Mouse (Mus musculus) right cerebral cortex, postnatal 25 days (tissue): ENCODE measurements around the gene Gap43.
"Not testable (repeated sequence)": the region's sequence is repeated elsewhere in the genome, so short reads cannot be mapped to it uniquely, and the experiment has no call there.

ENCODE experiments used
- DNase-seq: peaks from one replicate; pipeline ENCODE4 v3.0.0; 2022

Gene Gap43

GRCm38 (mm10) chr16:42340021-42340768, at the start of gene Gap43:
Gap43 (minus strand) TSS chr16:42340651.
- DNase-seq: peak; percentile 27

- DNase-seq: no peak
These were observed 40.9 kb upstream of the Gap43 start for GRCm38 (mm10) chr16:42381328-42381838.

GRCm38 (mm10) chr16:42380641-42381040, 40.2 kb upstream of the Gap43 start:
- no peak for DNase-seq

DNA sequence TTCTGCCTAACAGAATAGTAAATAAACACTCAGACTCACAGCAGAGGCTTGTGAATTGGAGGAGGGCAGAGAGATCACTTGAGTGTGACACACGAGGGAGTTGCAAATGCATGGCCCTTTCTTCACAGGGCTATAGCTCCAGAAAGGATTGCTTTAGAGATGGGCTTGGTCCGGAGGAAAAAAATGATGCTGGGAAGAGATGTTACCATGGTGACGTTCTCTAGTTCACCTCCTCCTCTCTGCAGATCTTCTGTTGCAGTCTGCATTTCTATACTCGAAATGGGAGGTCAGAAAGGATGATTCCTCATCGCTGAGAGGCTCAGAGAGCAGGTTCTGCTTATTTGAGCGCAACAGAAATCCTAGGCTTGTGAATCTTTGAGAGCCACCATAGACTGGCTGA, 29.7 kb upstream of the Gap43 start:
- DNase-seq: peak; percentile 28

DNA sequence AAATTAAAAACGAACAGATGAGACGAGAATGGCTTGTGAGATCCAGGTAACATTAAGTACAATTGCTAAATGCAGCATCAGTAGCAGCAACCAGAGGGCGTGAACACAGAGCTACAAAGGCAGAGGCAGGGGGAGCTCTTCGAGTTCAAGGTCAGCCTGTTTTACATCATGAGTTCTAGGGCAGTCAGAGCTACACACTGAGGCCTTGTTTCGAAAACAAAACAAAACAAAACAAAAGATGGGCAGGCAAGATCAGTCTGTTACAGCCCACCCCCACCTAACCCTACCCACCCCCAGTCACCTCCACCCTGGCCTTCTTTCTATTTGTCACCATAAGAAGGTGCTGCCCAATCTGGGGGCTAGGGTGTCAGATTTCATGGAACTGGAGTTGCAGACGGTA, 28.9 kb upstream of the Gap43 start:
- DNase-seq: no peak

- DNase-seq: no peak
These were observed 19.6 kb upstream of the Gap43 start for GRCm38 (mm10) chr16:42360061-42360460.

DNA sequence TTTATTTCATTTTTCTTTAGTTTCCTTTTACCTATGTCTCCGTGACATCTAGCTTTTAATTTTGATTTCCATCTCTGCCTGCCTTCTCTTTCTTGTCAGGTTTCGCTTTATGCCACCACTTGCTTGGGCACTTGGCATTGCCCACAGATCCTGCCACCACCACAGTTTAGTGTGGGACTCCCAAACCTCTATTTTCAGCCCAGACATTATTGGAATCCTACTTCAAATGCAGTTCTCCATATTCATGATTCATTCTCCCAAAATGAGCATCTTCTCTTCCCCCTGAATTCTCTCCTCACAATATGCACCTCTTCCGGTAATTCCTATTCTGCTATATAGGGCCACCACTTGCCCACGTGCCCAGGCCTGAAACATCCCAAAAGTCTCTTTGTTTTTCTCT, 17.6 kb upstream of the Gap43 start:
- DNase-seq: no peak

- DNase-seq: no peak
These were observed 9.6 kb upstream of the Gap43 start for GRCm38 (mm10) chr16:42350076-42350475.

GRCm38 (mm10) chr16:42340865-42341264, 414 bp upstream of the Gap43 start:
- not testable (repeated sequence) for DNase-seq

GRCm38 (mm10) chr16:42339512-42339911, 939 bp downstream of the Gap43 start:
- peak; percentile 39 for DNase-seq

DNA sequence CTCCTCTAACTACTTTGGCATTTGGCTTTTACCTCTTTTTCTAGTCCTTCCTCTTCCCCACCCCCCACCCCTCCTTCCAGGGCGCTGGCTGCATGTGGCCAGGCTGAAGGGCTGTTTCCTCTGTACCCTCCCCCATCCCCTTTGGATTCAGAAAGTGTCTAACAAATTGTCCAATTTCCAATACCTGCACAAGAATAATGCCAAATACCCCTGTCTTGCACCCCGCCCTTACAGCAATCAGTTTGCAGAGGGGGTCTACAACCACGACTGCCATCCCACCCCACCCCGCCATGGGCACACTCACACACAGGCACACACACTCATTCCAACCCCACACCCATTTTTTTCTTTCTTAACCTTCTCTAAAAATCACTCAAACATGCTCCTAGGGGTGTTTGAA, 1.5 kb downstream of the Gap43 start:
- DNase-seq: no peak

DNA sequence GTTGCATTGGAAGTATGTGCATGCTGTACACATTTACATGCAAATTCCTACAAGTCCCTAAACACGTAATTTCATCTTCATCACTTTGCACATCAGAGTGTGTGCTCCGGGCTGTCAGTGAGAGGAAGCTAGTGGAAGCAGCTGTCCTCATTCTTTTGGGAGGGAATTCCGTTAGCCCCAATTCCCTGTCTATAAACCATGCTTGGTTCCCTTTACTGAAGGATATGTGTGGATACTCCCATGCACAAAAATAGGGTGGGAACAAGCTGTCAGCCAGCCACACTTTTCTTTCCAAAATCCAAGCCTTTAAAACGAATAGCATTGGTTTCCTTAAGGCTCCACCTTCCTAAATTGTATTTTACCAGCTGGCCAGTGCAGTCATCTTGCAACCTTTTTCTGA, 2.1 kb downstream of the Gap43 start:
- DNase-seq: peak; percentile 36

DNA sequence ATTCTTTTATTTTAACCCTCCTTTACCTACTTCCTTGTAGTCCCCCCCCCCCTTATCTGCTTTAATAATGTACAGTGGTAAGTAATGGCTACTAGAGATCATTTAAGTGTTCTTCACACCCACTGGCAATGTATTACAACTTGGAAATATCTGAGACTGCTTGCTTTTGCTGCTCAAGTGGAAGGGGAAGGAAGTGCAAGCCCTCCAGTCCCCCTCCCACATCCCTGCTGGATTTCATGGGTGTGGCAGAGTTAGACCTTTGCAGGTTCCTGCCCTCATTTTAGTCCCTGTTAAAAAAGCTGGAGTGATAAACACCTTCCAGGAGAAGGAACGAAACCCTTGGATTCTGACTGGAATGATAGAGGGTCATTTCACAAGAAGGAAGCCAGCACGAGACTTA, 2.8 kb downstream of the Gap43 start:
- DNase-seq: no peak

DNA sequence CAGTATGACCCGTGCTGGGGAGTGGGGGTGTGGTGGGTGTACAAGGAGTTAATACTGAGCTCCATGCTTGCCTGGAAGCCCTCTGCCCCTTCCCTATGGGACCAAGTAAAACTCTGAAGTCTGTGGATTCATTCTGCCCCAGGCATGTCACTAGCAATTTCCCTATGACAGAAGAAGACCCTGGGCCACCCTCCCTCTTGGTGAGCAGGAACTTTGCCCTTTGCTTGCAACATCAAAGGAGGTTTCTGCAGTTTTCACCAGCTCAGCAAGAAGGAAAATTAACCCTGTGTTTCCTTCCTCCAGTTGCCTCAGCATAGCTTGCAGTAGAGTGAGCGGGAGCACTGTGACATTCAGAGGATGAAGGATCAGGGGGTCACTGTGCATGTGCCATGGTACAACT, 3.8 kb downstream of the Gap43 start:
- no peak for DNase-seq

- no peak for DNase-seq
These were observed 8.1 kb downstream of the Gap43 start for GRCm38 (mm10) chr16:42332321-42332720.

- DNase-seq: no peak
These were observed 14.3 kb downstream of the Gap43 start for GRCm38 (mm10) chr16:42326191-42326590.

GRCm38 (mm10) chr16:42325536-42325935, 14.9 kb downstream of the Gap43 start:
- DNase-seq: no peak

- no peak for DNase-seq
These were observed 20.6 kb downstream of the Gap43 start for GRCm38 (mm10) chr16:42319831-42320230.

- DNase-seq: no peak
These were observed 21.1 kb downstream of the Gap43 start for GRCm38 (mm10) chr16:42319365-42319764.

GRCm38 (mm10) chr16:42312125-42312524, 28.3 kb downstream of the Gap43 start:
- DNase-seq: no peak

GRCm38 (mm10) chr16:42308761-42309160, 31.7 kb downstream of the Gap43 start:
- no peak for DNase-seq

- DNase-seq: no peak
These were observed 34.3 kb downstream of the Gap43 start for GRCm38 (mm10) chr16:42305934-42306701.

DNA sequence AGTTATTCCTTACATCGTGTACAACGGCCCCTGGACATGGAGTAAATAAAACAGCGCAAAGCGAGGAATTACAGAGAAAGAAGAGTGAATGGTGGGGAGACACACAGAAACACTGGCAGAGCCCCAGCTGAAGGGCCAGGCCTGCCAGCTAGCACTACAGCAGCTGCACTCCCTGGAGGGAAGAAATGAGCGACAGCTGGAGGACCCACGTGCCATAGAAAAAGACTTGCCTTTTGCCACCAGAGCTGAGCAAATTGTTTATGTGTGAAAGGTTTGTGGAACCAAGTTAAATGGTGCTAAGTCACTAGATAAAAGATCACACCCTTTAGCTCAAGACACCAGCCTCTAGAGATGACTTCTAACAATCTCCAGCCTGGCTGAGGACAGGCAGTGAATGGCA, 37.0 kb downstream of the Gap43 start:
- DNase-seq: peak; percentile 24

DNA sequence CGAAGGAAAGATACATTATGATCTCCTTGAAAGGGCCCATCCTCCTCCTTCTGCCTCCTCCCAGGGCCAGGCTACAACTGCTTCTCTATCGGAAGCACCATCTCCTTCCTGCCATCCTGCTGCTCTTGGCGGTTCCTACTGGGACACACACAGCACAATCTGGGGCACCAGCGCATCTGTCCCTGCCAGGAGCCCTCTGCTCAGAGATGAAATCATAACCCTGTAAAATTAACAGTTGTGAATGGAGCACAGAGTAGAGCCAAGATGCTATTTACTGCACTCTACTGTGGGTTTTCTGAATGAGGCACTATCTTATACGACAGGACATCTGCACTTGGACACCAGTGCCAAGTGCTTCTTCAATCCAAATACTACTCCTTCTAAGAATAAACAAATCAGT, 46.0 kb downstream of the Gap43 start:
- no peak for DNase-seq
